Comparison of ENCODE assay signal across 8 mouse cellular contexts in genomic region chr12:16533331-16533828, GRCm38 (mm10).
A peak's percentile ranks its signal among the peaks of the same experiment; 100 is the strongest.
DNase-seq lines count a peak whose midpoint lies in the region; ATAC-seq and TF ChIP-seq lines count a peak whose summit lies in the region.

No protein-coding gene starts in this region.

- peak; percentile 83 for ATAC-seq in forebrain, embryonic 16.5 days

- H3K36me3 ChIP-seq in ES-Bruce4 (ENCODE audit: control insufficient read depth, insufficient read depth, low read length, poor library complexity, severe bottlenecking), result no peaks in the 10 kb centered on the region
- H3K36me3 ChIP-seq in forebrain, embryonic 16.5 days (ENCODE audit: control insufficient read depth, insufficient read depth), result peaks cover 15% of the 10 kb centered on the region

- H3K9ac ChIP-seq in ES-Bruce4 (ENCODE audit: low read depth, poor library complexity, severe bottlenecking), result no peak overlapping the region
- no peak overlapping the region for H3K9ac ChIP-seq in forebrain, embryonic 16.5 days (replicated peaks; ENCODE audit: low read depth, low read length)

- no peak for TF ChIP-seq POLR2A in ES-Bruce4 (IDR thresholded peaks at IDR 0.05; ENCODE audit: insufficient read depth, low read length)

- no peak overlapping the region for H3K27ac ChIP-seq in ES-Bruce4 (ENCODE audit: insufficient read depth, low read length)
- 0 out of 2 replicates have a peak overlapping the region, but pooled peaks have one; percentile 5 for H3K27ac ChIP-seq in forebrain, embryonic 16.5 days (ENCODE audit: low read length)

- H3K4me1 ChIP-seq in ES-Bruce4 (ENCODE audit: control insufficient read depth, insufficient read depth, low read length), result no peaks in the 10 kb centered on the region
- H3K4me1 ChIP-seq in forebrain, embryonic 16.5 days (replicated peaks; ENCODE audit: control insufficient read depth, insufficient read depth, low read length), result peaks cover 8% of the 10 kb centered on the region

- TF ChIP-seq CTCF in ES-Bruce4 (IDR thresholded peaks at IDR 0.05; ENCODE audit: low read depth, low read length), result peak; percentile 67

- no peak overlapping the region for H3K4me2 ChIP-seq in forebrain, embryonic 16.5 days (ENCODE audit: low read length)

- no peak for TF ChIP-seq EP300 in ES-Bruce4 (IDR thresholded peaks at IDR 0.05; ENCODE audit: insufficient read depth, low read depth, low read length)

- 8% methylated on average over 4 of the region's 4 CpGs for WGBS in forebrain, embryonic 16.5 days

- no peak overlapping the region for H3K4me3 ChIP-seq in ES-Bruce4 (ENCODE audit: low read depth, low read length)
- H3K4me3 ChIP-seq in forebrain, embryonic 16.5 days (replicated peaks; ENCODE audit: low read length), result no peak overlapping the region

- H3K9me3 ChIP-seq in ES-Bruce4 (replicated peaks; ENCODE audit: control insufficient read depth, insufficient read depth, low read length, poor library complexity, severe bottlenecking), result no peaks in the 10 kb centered on the region
- no peaks in the 10 kb centered on the region for H3K9me3 ChIP-seq in forebrain, embryonic 16.5 days (ENCODE audit: control insufficient read depth, low read length)

- peak; percentile 56 for DNase-seq in cerebellum, adult 11 months
- DNase-seq in heart, postnatal 4 days, result peak; percentile 95
- peak; percentile 83 to 87 for DNase-seq in layer of hippocampus, adult 8-10 months (ENCODE audit: low spot score in 2 of 2)
- DNase-seq in lung, postnatal 10 days, result peak; percentile 92
- peak; percentile 56 for DNase-seq in retina, adult 2 months (ENCODE audit: low read depth, low spot score)
- DNase-seq in thymus, postnatal 14 days, result peak; percentile 56

- H3K27me3 ChIP-seq in ES-Bruce4 (ENCODE audit: control insufficient read depth, insufficient read depth, low read length, poor library complexity, severe bottlenecking), result no peaks in the 10 kb centered on the region
- no peaks in the 10 kb centered on the region for H3K27me3 ChIP-seq in forebrain, embryonic 16.5 days (replicated peaks; ENCODE audit: control insufficient read depth, insufficient read depth, low read length)
